Mouse (Mus musculus) adrenal gland, postnatal 36 days (tissue): ENCODE measurements around the gene Crtc3. TPM values are rescaled to one million over a fixed set of nuclear protein-coding genes. Genes with fewer than 3 reads are reported as not detected.
A peak's percentile ranks its signal among the peaks of the same experiment; 100 is the strongest.

Experiments used
- DNase-seq, 2 experiments: peaks; one replicate each; pipeline ENCODE4 v3.0.0; 2021; ENCODE audit warnings: mixed read lengths in 1 of 2
- long read RNA-seq, 2 experiments: library from polyadenylated mRNA; stranded (forward); transcript quantifications; one replicate each; pipeline ENCODE4 v2.0.0; 2021; ENCODE audit warnings: borderline sequencing depth in 2 of 2
- total RNA-seq, 2 experiments: library from RNA; stranded (reverse); gene quantifications; 2 replicates each; pipeline ENCODE4 v1.2.3; 2021

Crtc3 gene
- 10 to 100 TPM; 25.0 to 31.2 TPM for total RNA-seq
- long read RNA-seq, experiment 1, full-length matches to known transcripts, result 4 of 13 reads
- long read RNA-seq, experiment 1, partial matches to known transcripts, result 3 of 13 reads
- long read RNA-seq, experiment 1, other reads (novel, unspliced or antisense), result 6 of 13 reads
- long read RNA-seq, experiment 2, partial matches to known transcripts, result 0 of 3 reads
- long read RNA-seq, experiment 2, other reads (novel, unspliced or antisense), result 3 of 3 reads

DNA sequence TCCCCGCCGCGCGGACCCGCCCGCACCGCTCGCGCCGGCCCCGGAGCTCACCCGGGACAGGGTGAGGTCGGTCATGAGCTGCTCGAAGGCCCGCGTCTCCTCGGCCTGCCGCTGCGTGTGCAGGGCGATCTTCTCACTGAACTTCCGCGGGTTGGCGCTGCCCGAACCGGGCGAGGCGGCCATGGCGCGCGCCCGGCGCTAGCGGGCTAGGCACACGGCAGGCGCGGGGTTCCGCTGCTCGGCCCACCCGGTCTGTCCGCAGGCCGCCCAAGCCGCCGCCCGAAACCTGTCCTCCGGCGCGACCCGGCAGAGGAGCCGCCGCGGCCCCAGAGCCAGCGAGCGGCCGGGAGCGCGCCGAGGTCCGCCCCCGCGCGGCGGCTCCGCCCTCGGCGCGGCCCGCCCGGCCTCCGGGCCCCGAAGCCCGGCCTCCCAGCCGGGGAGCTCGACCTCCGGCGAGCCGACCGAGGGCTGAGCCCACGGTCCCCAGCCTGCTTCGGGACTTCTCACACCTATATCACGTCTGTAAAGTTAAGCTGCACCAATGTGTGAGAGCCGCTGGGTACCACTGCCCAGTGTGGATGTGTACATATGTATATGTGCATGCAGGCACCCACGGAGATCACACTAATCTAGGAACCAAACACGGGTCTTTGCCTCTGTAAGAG is at the start of gene Crtc3:
Gene Crtc3 (minus strand): TSS at position 322 of the 665 bp plus-strand sequence.
- peak; percentile 80 to 86 for DNase-seq

GRCm38 (mm10) chr7:80736199-80736598 is 47.5 kb upstream of the Crtc3 start:
- DNase-seq, result no peak

GRCm38 (mm10) chr7:80732986-80733385 is 44.3 kb upstream of the Crtc3 start:
- DNase-seq, result no peak

GRCm38 (mm10) chr7:80729662-80730061 is 41.0 kb upstream of the Crtc3 start:
- DNase-seq, result peak; percentile 75 to 81

GRCm38 (mm10) chr7:80721041-80721440 is 32.4 kb upstream of the Crtc3 start:
- DNase-seq, result no peak

GRCm38 (mm10) chr7:80719582-80719981 is 30.9 kb upstream of the Crtc3 start:
- no peak for DNase-seq

- DNase-seq, result no peak
Measured at GRCm38 (mm10) chr7:80719038-80719437, 30.4 kb upstream of the Crtc3 start.

DNA sequence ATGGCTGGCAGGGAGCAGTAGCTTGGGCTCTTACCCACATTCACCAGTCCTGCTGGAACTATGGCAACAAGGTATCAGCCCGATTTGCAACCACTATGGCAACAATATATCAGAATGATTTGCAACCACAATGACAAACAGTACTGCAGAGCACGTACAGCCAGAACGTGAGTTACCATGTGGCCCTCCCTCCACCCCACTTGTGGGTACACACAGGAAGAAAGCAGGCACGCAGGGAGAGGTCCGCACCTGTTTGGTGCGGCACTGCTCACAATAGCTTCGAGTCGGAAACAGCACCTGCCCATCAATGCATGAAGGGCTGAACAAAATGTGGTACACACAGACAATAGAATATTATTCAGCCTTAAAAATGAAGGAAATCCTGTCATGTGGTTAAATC is 29.8 kb upstream of the Crtc3 start:
- DNase-seq, result no peak

- no peak for DNase-seq
Measured at GRCm38 (mm10) chr7:80716758-80717157, 28.1 kb upstream of the Crtc3 start.

DNA sequence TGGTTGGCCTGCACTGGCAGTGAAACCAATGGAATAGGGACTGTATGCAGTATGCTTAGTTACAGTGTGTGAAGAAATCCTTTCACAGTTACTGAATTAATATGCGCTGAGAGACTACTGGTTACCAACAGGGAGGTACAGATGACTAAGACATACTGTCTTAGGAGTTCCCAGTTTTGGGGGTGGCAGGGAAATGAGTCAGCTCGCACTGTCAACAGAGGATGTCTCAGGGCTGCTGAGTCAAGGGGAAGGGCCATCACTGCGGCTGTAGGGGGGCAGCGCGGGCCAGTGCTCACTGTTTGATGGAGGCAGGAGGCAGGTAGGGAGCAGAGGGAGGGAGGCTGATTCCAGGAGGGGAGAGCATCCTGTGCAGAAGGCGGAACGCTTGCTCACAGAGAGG is 26.6 kb upstream of the Crtc3 start:
- peak; percentile 52 to 59 for DNase-seq

GRCm38 (mm10) chr7:80711496-80711895 is 22.8 kb upstream of the Crtc3 start:
- DNase-seq, result no peak

DNA sequence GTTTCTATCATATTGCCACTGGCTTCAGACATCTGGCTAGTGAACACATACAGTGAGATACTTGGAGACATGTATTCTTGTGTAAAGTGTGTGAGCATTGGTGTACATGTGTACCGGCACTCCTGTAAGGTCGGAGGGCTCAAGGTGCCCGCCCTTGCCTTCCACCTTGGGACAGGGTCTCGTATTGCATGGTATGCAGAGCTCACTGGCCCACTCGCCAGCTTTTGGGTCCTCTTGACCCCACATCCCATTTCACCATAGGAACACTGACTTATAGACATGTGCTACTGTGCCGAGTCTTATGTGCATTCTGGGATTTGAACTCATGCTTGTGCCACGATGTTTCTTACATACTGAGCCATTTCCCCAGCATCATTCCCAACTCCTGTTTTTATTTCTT is 21.7 kb upstream of the Crtc3 start:
- DNase-seq, result no peak

GRCm38 (mm10) chr7:80704066-80704465 is 15.4 kb upstream of the Crtc3 start:
- DNase-seq, result no peak

GRCm38 (mm10) chr7:80702510-80702909 is 13.8 kb upstream of the Crtc3 start:
- DNase-seq, result no peak

- DNase-seq, result no peak
Measured at GRCm38 (mm10) chr7:80699709-80700108, 11.0 kb upstream of the Crtc3 start.

- no peak for DNase-seq
Measured at GRCm38 (mm10) chr7:80698940-80699339, 10.3 kb upstream of the Crtc3 start.

DNA sequence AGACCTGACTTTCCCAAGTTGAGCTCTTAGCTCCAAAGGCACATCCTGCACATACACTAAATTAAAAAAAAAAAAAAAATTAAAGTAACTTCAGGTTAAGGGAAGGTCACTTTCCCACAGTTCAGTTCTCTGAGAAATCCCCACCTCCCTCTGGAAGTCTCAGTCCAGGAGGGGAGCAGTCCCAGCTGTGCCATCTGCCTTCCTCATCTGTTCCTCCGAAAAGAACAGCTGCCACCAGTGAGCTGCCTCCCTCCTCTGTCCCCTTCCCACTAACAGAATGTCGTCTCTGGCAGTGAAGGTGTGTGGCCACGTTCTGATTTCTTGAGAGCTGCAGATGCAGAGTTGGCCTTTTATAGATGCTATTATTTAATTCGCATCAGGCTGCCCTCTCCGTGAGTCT is 9.2 kb upstream of the Crtc3 start:
- no peak for DNase-seq

- no peak for DNase-seq
Measured at GRCm38 (mm10) chr7:80696903-80697302, 8.2 kb upstream of the Crtc3 start.

- DNase-seq, result no peak
Measured at GRCm38 (mm10) chr7:80696334-80696733, 7.7 kb upstream of the Crtc3 start.

GRCm38 (mm10) chr7:80692472-80692871 is 3.8 kb upstream of the Crtc3 start:
- DNase-seq, result no peak

- DNase-seq, result no peak
Measured at GRCm38 (mm10) chr7:80691131-80691530, 2.5 kb upstream of the Crtc3 start.

DNA sequence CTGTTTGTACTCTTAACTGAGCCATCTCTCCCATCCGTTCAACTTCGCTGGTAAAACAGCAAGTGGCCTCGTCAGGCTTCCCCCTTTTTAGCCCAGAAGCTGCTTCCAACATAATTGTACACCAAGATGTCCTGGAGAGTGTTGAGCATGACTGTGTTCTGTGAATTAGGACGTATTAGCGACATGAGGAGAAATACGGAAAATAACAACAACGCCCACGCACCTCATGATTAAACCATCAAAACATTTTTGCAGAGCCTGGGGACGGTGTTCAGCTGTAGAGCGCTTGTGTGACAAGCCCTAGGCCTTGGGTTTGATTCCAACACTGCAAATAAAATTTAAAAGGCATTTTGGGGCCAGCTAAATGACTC is 529 bp upstream of the Crtc3 start:
- peak; percentile 40 to 51 for DNase-seq

DNA sequence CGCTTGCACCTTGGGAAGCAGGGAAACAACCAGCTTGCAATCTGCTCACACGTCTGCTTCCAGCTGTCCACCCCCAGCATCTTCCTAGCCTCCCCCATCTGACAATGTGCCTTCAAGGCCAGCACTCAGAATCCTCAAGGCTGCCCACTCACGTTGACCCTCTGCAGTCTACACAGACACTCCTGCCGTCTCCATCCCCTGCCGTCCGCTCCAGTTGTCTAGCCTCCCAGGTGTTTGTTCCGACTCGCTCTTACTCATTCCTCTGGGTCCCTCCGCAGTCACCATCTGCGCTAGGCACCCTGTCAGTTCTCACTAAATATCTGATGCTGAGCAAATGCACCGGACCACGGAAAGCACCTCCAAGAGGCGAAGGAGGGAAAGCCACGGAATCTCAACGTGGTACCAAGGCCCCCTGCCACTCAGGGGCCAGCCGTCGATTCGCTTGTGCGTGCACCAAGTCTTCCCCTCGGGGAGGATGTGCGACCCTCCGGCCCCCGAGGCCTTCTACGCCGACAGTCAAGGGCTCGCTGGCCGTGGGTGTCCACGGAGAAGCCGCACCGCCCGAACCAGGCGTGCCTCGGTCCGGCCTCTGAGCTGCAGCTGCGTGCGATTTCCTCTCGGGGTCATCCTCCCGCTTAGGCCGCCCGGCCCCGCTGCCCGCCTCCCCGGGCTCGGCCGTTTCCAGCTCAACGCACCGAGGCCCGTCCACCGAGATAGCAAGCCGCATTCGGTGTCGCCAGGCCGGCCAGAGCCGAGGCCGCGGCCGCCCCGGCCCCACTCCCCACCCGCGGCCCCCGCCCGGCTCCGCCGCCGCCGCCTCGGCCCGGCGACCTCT is 739 bp downstream of the Crtc3 start:
- DNase-seq, result peak; percentile 69 to 77
